Mouse (Mus musculus): ENCODE data around the gene Dohh.
A peak's percentile ranks its signal among the peaks of the same experiment; 100 is the strongest.

Dohh gene

GRCm38 (mm10) chr10:81404720-81405119 is 20.5 kb downstream of the Dohh start:
- DNase-seq (ENCODE audit: extremely low spot score): no peak

DNA sequence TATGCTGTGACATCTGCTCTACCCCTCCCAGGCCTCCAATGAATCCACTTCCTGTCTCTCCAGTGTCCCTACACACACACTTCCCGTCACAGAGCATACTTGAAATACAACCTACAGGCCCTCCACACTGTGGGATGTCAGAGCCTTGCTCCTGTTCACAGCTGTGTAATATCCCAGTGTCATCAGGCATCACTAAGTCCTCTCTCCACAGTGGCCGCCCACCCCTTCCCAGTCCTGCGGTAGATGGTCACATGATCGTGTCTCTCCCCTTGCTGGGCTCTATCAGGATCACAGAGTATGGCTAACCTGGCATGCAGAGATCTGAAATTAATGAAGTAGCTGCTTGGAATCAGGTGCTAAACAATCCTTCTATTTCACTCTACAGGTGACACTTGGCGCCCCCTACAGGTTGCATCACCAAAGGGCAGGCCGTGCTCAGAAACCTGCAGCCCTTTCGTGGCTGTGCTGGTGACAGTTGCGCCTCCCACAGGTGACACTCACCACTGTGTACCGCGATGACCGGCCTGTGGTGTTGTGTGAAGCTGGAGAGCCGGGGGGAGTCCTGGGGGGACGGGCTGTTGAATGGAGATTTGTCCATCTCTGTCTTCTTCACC is 21.5 kb downstream of the Dohh start:
- DNase-seq (ENCODE audit: extremely low spot score): no peak

DNA sequence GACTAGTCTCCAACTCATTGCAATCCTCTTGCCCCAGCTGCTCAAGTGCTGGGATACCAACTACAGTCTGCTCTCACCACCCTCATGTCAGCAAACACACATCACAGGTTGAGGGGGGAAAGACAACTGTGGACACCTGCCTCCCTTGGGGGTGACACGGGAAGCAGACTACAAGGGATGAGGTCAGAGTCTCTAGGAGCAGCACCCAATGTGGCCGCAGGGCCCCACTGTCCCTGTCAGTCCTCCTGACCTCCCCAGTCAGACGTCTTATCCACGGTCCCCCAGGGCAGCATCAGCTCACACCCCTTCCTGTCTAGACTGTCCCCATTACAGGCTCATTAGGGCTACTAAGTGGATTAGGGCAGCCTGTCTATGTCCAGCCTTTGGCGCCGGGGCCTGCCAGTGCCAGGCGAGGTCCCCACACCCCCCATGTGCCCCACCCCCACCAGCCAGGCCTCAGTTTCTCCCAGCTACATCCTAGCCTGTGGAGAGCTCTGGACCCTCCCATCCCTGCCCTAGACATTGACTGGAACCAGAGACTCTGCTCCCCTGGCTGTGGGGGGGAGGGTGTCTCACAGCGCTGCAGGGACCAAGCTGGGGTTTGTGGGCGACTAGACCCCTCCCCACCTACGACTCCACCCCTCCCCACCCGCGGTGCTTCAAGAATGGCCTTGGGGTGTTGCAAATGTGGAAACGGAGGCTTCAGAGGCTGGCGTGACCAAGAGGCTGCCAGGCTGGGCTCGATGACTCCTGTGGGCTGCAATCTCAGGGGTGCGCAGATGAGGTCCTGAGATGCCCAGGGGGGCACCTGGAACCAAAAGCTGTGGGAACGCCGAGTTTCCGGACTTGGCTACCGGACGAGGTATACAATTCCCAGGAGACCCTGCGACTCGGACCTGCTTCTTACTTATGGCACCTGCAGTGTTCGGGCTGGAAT is 22.5 kb downstream of the Dohh start:
- no peak for DNase-seq (ENCODE audit: extremely low spot score)

- DNase-seq (ENCODE audit: extremely low spot score): peak; percentile 55
Observed at GRCm38 (mm10) chr10:81407539-81408423, 23.6 kb downstream of the Dohh start.

- DNase-seq (ENCODE audit: extremely low spot score): no peak
Observed at GRCm38 (mm10) chr10:81408424-81408729, 24.1 kb downstream of the Dohh start.

GRCm38 (mm10) chr10:81408871-81409291 is 24.7 kb downstream of the Dohh start:
- DNase-seq (ENCODE audit: extremely low spot score): peak; percentile 83

- DNase-seq (ENCODE audit: extremely low spot score): no peak
Observed at GRCm38 (mm10) chr10:81409330-81409729, 25.1 kb downstream of the Dohh start.

GRCm38 (mm10) chr10:81410350-81410749 is 26.1 kb downstream of the Dohh start:
- no peak for DNase-seq (ENCODE audit: extremely low spot score)

DNA sequence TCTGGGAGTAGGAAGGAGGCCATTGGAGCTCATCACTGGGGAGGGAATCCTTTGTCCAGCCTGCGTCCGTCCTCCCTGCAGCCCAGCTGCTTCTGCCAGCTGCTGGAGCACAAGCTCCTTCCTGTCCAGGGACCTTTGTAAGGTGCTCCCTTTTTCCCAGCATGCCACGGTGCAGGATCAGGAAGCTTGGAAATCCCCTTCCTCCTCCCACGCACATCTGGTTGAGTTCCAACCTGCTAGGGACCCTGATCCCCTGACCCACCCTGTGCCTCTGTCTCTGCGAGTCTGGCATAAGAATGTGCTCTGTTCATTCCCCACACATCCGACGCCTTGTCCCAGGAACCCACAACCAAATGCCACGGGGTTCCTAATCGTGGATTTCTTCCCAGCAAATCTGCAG is 26.8 kb downstream of the Dohh start:
- no peak for DNase-seq (ENCODE audit: extremely low spot score)

DNA sequence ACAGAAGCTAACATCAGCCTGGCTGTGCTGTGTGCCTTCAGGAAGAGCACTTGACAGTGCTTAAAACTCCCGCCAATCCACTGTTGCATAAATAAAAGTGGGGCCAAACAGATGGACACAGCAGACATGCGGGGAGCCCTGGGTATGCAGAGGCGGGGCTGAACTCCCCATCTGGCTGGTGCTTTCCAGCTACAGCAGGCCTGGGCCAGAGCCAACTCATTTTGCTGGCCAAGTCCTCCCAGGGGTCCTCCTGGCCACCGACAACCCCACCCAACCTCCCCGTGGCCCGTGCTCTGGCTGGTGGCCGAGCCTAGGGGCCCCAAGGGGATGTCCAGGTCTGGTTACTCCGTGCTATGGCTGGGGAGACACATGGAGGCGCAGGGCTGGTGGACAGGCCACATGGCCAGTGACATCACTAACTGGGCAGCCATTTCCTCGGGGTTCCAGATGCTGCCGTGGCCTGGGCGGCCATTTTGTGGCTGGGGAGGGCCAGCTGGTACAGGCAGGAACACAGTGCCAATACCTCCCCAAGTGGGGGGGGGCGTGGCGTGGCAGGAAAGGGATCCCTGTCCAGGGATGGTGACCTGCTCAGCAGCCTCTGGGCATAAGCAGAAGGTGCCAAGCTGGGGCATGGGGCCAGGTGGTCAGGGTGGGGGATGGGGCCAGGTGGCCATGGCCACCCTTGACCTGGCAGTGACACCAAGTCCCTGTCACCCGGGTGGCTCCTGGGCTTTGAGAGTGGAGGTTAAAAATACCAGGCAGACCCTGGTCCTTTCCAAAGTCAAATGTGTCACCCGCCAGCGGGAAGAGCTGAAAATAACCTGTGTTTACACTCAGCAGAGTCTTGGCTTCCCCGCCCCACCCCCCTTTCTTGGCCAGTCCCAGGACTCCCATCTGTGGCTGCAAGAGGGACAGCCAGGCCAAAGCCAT is 27.5 kb downstream of the Dohh start:
- no peak for DNase-seq (ENCODE audit: extremely low spot score)

- no peak for DNase-seq (ENCODE audit: extremely low spot score)
Observed at GRCm38 (mm10) chr10:81412586-81413309, 28.5 kb downstream of the Dohh start.

DNA sequence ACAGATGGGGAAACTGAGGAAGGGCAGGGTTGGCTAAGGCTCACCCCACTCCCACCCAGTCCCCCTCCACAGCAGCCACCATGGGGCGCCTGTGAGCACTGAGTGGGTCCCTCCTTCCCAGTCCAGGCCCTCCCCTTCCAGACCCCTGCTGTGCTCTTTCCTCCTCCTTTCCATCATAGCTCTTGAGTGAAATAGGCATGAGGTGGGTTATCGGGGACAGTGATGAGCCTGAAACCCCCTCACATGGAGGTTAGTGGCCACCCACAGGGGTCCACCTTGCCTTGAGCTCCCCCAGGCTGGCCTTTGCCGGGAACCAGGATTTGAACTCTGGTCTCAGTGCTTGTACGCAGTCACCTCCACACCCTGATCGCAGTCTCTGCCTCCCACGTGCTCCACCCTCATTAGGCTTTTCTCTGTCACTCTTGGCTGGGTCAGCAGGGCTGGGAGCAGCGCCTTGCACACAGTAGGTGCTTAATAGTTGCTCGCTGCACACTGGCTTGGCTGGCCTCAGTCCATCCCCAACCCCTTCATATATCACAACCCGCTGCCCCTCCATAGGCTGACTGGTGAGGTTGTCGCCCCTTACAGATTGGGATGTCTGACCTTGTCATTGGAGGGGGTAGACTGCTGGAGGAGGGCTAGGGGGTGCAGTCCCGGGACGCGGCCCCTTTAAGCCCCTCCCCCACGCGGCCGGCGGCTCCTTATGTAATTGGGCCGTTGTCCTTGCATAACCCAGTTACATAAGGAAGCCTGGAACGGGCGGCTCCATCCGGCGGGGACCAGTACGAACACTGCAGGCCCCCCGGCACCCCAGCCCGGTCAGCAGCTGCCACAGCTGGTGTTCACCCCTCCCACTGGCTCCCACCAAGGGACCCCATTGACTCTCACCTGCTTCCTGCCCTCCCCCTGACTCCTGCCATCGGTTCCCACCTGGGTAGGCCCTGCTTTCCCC is 29.4 kb downstream of the Dohh start:
- DNase-seq (ENCODE audit: extremely low spot score): no peak

DNA sequence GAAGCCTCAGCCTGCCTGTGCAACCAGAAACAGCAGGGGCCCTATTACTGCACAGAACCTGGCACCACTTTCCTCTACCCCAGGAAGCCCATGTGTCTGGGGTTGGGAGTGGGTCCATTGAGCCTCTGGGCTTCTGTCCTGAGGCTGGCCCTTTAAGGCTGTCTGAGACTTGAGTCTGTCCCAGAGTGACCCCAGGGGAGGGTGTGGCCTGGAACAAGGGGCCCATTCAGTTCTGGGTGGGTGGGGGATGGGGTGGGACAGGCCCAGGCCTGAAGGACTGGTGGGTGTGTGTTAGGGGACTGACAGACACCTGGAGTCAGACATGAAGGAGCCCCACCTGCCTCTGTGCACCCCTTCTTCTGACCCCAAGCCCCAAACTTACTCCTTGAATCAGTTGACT is 30.5 kb downstream of the Dohh start:
- DNase-seq (ENCODE audit: extremely low spot score): no peak

DNA sequence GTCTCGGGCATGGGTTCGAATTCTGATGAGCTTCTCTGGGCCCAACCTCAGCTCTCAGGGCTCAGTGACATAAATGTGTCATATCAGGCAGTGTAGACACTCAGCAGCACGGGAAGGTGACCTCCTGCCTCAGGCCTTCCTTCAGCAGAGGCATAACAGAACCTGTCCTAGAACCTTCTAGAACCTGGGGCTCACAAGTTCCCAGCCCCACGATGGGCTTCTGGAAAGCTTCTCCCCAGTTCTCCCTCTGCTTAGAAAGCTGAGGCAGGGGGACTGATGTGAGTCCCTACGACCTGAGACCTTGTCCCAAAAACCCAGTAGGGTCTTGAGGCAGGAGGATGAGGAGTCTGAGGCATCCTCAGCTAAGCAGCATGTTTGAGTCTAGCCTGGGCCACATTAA is 30.9 kb downstream of the Dohh start:
- no peak for DNase-seq (ENCODE audit: extremely low spot score)

DNA sequence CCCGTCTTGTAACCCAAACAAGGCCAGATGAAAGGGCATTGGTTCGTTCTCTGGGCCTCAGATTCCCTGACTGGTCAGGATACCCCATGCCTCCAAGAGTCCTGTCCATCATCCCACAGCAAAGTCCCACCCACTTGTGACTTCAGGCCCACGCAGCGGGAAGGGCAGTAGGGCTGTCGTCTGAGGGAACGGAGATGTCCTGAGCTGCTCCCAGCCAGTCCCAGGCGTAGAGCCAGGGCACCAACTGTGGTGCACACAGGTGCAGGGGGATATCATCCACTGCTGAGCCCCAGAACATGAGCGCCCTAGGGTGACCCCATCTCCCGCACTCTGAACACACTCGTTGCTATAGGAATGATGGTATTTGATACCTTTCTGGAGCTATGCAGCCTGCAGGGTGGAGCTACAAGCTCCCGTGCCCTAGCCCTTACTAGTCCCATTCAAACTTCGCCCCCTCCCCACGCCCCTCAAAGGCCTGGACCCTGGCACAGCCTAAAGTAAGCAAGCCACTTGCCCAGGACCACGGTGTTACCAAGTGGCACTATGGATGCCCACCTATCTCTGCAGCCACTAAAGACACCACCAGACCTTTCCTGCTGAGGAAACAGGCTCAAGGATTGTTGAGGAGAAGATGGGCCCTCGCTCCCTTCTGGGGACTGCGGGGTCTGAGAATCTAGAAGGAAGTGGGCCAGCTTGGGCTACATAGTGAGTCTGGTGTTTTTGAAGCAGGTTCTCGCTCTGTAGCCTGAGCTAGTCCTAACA is 31.5 kb downstream of the Dohh start:
- DNase-seq (ENCODE audit: extremely low spot score): no peak

DNA sequence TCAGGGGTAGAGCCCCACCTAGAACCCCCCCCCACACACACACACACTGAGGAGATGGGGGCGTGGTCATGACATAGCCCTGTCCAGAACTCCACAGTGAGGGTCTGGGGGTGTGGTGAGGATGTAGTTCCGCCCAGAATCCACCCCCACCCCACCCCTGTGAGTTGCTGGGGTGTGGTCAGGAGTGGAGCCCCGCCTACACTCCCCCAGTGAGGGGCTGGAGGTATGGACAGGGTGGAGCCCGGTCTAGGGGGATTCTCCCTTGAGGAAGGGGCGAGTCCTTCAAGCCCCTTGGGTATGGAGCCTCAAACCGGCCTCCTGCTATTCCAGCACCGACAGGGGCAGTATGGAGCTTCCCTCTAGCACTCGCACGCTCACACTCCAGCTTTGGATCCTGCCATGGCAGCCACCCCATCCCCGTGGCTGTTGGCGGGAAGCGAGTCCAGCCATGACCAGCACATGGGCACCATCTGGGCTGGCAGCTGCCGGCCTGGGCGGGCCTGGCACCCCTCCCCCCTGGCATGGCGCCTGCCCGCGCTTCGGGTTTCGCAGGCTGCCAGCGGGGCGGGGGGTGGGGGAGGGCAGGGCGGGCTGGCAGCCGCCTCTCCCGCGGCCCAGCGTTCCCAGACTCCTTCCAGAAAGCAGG is 32.5 kb downstream of the Dohh start:
- peak; percentile 86 for DNase-seq (ENCODE audit: extremely low spot score)

GRCm38 (mm10) chr10:81417227-81418215 is 33.3 kb downstream of the Dohh start:
- no peak for DNase-seq (ENCODE audit: extremely low spot score)

Measured in embryo, embryonic 9.5 days (tissue).